Mouse (Mus musculus): ENCODE results near the gene Tmprss11d.
"Not testable (repeated sequence)": the region's sequence is repeated elsewhere in the genome, so short reads cannot be mapped to it uniquely, and the experiment has no call there.

The Tmprss11d gene

DNA sequence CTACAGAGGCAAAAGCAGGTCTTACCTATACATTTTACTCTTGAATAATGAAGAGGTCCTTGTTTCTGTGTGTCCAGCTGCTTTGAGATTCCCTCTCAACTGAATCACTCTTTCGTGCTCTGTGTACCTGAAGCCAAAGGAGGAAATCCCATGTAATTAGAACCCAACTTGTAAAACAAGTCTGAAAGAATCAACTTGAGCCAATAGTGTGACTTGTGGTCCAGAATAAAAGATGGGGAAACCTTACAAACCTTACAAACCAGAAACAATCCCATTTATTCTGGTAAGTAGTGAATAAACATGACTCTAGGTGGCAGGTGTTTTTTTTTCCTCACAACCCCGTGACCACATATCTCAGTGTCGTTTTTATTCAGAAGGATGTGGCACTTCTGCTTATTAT, at the start of gene Tmprss11d:
TSS of gene Tmprss11d (minus strand) at position 101 of the 400 bp plus-strand sequence.
- no peak for DNase-seq (ENCODE audit: low read depth)

DNA sequence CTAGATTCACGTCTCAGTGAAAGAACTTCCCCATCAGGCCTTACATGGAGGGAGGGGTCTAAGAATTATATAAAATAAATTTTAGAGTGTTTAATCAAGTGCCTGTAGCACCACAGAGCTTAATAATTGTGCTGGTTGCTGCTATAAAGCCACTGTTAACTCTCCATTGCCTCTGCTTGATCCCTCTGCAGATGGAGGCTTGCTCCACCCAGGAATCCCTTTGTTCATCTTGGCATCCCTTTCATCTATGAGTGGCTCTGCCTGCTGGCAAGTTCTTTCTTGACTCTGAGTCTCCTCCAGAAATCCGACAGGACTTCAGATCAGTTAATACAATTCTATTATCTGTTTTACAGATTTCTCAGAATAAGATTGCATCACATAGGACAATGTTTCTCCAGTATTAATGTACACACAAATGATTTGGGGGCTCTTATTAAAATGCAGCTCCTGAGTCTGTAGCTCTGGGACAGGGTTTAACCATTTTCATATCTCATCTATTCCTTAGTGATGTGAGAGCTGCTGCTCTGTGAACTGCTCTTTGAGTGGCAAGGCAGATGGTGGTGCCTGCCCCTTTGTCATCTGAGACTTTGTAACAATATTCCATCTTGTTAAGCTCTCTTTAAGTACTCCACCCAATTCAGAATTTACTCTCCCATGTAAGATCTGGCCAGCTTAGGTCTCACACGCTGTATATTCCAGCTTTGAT, 48.3 kb upstream of the Tmprss11d start:
- DNase-seq (ENCODE audit: low read depth), result no peak

DNA sequence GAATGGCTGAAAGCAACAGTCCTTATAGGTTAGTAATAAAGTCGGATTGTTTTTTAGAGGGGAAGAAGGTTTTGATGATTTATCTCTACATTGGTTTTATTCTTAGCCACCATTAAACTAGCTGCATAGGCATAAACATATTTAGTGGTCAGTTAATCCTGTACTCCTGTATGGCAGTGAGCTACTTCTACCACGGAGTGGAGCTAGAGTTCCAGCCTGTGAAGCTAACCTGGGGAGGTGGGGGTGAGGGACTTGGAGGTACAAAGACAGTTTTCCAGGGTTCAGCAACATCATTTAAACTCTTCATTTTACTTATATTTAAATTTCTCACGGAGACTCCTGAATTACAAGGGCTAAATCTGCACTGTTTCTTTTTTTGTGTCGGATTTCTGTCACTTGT, 46.3 kb upstream of the Tmprss11d start:
- peak; percentile 11 for DNase-seq (ENCODE audit: low read depth)

DNA sequence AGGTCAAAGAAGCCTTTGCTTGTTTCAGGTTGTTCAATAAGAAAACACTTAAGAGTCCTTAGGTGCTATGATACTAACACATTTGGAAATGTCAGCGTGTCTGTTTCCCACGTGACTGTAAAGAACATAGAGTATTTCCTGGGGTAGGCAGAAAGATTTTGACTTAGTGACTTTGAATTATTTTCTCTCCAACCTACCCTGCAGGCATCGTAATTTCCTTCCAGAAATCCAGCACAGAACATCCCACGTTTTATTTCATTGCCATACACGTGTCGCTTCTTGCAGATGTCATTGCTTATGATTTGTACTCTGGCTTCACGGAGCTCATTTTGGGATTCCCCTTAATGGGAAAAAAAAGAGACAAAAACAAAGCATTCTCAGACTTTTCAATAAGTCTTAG, 41.1 kb upstream of the Tmprss11d start:
- DNase-seq (ENCODE audit: low read depth), result no peak

DNA sequence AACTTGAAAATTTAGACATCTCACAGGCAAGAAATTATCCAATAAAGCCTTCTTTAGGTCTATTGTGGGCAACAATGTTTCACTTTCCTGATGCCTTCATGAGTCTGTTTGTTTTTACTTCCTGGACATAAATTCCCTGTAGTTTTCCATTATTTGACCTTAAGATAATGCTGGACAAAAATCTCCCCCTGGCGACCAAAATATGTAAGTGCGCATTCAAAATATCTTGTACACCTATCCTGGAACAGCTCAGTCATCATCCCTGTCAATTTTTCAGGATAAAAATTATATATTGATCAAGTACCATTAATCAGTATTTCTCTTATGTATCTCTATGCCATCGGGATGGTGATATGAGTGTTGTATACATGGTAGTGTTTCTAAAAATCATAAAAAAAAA, 37.6 kb upstream of the Tmprss11d start:
- peak; percentile 39 for DNase-seq (ENCODE audit: low read depth)

DNA sequence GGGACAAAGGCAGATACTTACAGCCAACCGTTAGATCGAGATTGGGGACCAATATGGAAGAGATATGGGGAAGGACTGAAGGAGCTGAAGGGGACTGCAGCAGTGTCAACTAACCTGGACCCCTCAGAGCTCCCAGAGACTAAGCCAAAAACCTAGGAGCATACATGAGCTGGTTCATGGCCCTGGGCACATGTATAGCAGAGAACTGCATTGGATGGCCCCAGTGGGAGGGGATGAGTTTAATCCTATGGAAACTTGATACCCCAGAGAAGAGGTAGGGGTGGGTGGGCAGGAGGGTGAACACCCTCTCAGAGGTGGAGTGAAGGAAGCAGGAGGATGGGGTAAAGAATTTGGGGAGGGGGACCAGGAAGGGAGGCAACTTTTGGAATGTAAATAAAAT, 34.7 kb upstream of the Tmprss11d start:
- no peak for DNase-seq (ENCODE audit: low read depth)

DNA sequence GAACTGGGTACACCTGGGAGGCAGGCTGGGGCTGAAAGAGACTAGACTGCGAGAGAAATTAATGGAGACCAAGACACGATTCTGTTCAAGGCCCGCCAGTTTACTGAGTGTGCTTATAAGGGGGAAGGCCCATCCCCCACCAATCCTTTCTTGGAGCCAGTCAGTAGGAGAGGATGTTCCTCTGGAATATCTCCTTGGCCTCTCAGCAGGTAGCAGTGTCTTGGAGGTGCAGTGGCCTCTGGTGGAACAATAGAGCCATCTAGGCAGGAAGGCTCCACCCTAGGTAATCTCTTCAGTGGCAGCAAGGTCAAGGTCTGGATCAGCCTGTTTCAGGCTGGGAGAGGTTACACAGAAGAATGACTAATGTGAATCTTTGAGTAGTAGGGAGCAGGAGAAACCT, 34.0 kb upstream of the Tmprss11d start:
- DNase-seq (ENCODE audit: low read depth), result no peak

DNA sequence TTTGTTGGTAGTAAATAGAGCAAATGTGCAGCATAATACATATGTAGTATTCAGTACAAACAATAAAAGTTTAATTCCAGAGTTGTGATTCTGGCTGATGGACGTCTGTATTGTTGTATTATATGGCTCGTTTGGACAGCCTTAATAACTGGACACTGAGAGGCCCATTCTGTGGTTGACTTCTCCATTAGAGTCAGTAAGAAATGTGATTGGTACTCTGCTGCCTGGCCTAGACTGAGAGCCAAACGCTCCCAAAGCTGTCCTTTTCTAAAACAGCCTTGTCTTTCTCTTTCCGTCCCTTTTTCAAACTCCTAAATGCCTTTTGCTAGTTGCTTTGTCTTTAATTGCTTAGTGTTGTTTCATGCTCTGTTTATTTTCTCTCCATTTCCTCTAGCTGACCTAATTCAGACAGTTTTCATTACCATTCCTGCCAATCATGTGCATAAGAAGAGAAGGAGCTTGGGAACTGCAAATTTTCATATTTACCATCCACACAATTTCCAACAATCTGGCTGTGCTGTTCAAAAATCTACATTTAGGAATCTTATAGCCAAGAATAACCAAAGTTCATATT, 13.7 kb downstream of the Tmprss11d start:
- no peak for DNase-seq (ENCODE audit: low read depth)

DNA sequence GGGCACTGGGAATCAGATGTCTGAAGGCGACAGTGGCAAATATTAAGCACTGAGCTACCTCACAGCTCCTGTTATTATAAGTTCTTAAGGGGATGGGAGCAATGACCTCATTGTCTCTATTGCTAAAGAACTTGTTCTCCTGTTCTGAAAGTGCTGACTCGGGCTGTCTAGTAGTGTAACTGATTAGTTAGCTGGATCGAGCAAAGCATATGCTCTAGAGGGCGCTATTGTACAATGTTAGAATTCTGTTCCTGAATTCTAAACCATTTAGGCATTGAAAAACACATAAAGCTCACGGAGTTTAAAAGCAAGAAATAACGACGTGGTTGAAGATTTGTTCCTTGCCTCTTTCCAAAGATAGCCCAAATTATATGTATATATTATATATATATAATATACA, 20.3 kb downstream of the Tmprss11d start:
- peak; percentile 75 for DNase-seq (ENCODE audit: low read depth)

DNA sequence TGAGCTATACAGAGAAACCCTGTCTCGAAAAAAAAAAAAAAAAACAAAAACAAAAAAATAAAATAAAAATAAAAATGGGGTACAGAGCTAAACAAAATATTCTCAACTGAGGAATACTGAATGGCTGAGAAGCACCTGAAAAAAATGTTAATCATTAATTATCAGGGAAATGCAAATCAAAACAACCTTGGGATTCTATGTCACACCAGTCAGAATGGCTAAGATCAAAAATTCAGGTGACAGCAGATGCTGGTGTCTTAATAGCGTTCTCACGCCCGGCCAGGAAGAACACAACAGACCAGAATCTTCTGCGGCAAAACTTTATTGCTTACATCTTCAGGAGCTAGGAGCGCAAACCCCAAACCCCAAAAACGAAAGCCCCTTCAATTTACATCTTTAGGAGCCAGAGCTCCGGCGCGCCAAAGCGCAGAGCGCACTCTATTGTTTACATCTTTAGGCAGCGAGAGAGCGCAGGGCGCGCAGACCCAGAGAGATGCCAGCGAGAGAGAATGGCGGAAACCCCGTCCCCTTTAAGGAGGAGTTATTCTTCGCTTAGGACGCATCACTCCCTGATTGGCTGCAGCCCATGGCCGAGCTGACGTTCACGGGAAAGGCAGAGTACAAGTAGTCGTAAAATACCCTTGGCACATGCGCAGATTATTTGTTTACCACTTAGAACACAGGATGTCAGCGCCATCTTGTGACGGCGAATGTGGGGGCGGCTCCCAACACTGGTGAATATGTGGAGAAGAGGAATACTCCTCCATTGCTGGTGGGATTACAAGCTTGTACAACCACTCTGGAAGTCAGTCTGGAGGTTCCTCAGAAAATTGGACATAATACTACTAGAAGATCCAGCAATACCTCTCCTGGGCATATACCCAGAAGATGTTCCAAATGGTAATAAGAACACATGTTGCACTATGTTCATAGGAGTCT, 54.9 kb downstream of the Tmprss11d start:
- not testable (repeated sequence) for DNase-seq (ENCODE audit: low read depth)

DNA sequence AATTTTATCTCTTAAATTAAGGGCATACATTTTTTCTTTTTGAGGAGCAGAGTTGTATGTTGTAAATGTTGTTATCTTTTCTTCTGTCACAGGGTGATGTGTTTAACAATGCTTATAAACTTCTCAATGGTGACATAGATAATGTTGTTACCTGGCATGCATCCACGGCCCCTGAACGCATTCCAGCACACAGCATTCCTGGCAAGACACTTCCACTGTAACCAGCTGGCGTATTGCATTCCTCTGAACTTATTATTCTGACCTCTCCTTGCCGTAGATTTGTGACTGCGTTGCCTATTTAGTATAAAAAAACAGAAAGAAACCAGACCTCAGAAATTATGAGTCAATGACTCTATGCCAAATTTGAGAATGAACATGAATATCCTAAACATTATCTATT, 67.1 kb downstream of the Tmprss11d start:
- DNase-seq (ENCODE audit: low read depth), result no peak

DNA sequence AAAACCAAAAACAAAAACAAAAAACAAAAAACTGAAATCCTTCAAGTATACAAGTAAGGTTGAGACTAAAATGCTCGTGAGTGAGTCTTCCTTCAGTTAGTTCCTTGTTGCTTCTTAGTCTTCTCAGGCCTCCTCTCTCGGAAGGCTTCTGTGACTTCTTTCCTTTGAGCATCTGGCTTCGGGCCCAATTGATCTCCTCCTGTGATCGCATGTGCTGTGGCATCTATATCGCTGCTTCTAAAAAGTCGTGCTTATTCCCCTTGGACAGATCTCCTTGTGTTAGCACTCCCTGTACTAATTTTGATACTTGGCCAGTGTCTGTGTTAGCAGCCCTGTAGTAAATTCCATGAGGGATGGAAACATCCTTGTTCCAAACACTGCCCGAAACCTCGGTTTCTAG, 69.3 kb downstream of the Tmprss11d start:
- DNase-seq (ENCODE audit: low read depth), result no peak

DNA sequence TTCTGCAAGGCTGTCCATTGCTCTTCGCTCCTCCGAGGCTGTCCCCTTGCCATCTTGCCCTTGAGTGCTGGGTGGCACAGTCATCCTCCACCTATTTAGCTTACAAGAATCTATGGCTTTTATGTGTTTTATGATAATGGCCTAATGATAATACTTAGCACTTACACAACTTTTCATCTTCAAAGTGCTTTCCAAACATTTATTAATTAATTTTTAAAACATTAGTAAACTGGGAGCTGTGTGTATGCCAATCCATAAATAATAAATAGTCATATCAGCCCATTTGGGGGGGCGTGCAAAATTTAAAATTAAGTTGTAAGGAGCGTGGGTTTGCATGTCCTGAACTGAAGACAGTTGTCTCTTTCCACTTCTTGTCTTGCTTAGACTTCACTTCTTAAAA, 84.0 kb downstream of the Tmprss11d start, which contains the start of gene Tmprss11c:
TSS of gene Tmprss11c (minus strand) at position 101 of the 400 bp plus-strand sequence.
- no peak for DNase-seq (ENCODE audit: low read depth)

Measured in 416B (cell line).